Mouse (Mus musculus) limb, embryonic 13.5 days (tissue): ENCODE measurements at regions not wholly inside any gene's neighbourhood (a gene's known extent, or its start where the extent isn't known, plus 50 kb on each side); places are given as distances from the start of the nearest gene placed in this dataset. TPM values are rescaled to one million over a fixed set of nuclear protein-coding genes. Genes with fewer than 3 reads are reported as not detected.

Experiments used
- ATAC-seq: fragments of 200-750 bp; cut with Nextera tagmentation; 2 replicates; pipeline ENCODE4 v1.8.0; 2017; ENCODE audit warnings: low read depth, moderate number of reproducible peaks, moderate TSS enrichment; ENCODE audit not compliant: low FRiP score
- H3K27ac ChIP-seq: fragments of 300-500 bp; sonication (generic); 2 replicates; pipeline ENCODE4 v1.5.1; 2015; ENCODE audit warnings: inconsistent platforms, mild to moderate bottlenecking, moderate library complexity
- H3K27me3 ChIP-seq: fragments of 300-500 bp; sonication (generic); 2 replicates; pipeline ENCODE4 v1.6.1; 2015; ENCODE audit warnings: mild to moderate bottlenecking, inconsistent platforms
- H3K36me3 ChIP-seq: fragments of 300-500 bp; sonication (generic); 2 replicates; pipeline ENCODE4 v1.6.1; 2015; ENCODE audit warnings: inconsistent platforms, mild to moderate bottlenecking, moderate library complexity
- H3K4me1 ChIP-seq: fragments of 300-500 bp; sonication (generic); 2 replicates; pipeline ENCODE4 v1.6.1; 2015; ENCODE audit warnings: inconsistent platforms
- H3K4me2 ChIP-seq: fragments of 300-500 bp; sonication (generic); replicated peaks from 2 replicates; pipeline ENCODE4 v1.6.1; 2015; ENCODE audit warnings: inconsistent platforms, mild to moderate bottlenecking, moderate library complexity
- H3K4me3 ChIP-seq: fragments of 300-500 bp; sonication (generic); 2 replicates; pipeline ENCODE4 v1.5.1; 2015; ENCODE audit warnings: moderate library complexity, mild to moderate bottlenecking, inconsistent platforms
- H3K9ac ChIP-seq: fragments of 300-500 bp; sonication (generic); 2 replicates; pipeline ENCODE4 v1.6.1; 2015; ENCODE audit warnings: mild to moderate bottlenecking, inconsistent platforms
- H3K9me3 ChIP-seq: fragments of 300-500 bp; sonication (generic); 2 replicates; pipeline ENCODE4 v1.6.1; 2016; ENCODE audit warnings: inconsistent platforms
- WGBS: fragments of 180-500 bp; shearing (Covaris S2); methylation state at CpG from one replicate; pipeline ENCODE4 v1.1.7; 2015; 5-methylcytosine and 5-hydroxymethylcytosine counted together
- microRNA-seq: library from miRNA; unstranded; fragments of <30 nt; microRNA quantifications from one replicate; pipeline ENCODE4, GENCODE M21; 2016

DNA sequence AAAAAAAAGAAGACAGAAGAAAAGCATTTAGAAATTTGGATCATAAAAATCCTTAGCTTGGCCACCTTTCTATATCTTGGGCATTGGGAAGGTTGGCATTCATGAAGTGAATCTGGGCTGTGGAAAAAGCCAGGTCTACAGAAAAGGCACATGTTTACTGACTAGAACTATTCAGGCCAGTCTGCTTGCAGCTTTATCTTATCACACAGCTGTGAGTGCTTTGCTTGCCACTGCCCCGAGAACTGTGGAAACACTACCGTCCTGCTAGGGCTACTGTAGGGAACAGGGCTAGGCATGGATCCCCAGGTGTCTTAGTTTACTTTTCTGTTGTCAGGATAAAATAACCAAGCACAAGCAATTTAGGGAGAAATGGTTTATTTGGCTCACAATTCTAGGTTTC, 63.4 kb upstream of the Med14 start:
- Histone ChIP-seq H3K4me3 (no peak overlapping the region), H3K9ac (no peak overlapping the region), H3K9me3 (no peaks in the 10 kb centered on the region), H3K4me2 (no peak overlapping the region), H3K36me3 (no peaks in the 10 kb centered on the region), H3K27me3 (peaks cover 3% of the 10 kb centered on the region; the same call in 1 of the 2 replicates), H3K4me1 (no peaks in the 10 kb centered on the region), H3K27ac (no peak overlapping the region)
- ATAC-seq: no peak
- 57% methylated on average over 2 of the region's 2 CpGs for WGBS

DNA sequence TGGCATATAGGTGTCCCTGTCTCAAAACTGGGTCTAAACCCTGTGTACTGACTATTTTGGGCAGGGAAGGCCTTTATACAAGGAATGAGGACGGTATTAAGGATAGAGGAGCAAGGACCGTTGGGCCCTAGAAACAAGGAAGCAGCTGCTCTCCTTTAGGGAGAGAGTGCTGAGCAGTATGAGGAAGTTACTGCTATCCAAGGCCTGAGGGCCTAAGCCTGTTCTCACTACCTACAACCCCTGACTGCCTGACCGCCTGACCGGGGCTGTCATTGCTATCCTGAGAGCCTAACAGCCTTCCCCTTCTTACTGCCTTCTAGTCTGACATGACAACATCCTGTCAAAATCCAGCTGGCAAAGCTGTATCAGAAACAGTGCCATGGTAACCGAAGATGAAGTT, 62.6 kb upstream of the Med14 start:
- Histone ChIP-seq H3K4me3 (no peak overlapping the region), H3K9ac (no peak overlapping the region), H3K4me1 (no peaks in the 10 kb centered on the region), H3K27ac (no peak overlapping the region), H3K4me2 (no peak overlapping the region), H3K27me3 (peaks cover 3% of the 10 kb centered on the region; the same call in 1 of the 2 replicates), H3K9me3 (no peaks in the 10 kb centered on the region), H3K36me3 (no peaks in the 10 kb centered on the region)
- WGBS: 83% methylated on average over 5 of the region's 5 CpGs
- no peak for ATAC-seq

DNA sequence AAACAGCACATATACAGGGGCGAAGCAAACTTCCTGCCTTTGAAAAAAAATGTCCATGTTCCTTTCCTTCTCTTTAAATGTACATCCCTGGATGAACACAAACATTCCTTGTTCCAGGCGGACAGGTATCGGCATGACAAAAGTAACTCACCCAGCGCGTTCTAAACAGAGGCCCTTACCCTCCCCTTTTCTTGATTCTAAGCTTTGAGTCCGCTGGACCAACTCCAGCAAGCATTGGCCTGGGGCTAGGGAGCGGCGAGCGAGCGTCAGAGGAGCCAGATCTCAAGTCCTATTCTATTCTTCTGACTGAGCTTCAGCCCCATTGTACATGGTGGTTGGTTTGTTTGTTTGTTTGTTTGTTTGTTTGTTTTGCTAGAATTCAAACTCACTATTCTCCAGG, 60.9 kb upstream of the Med14 start:
- H3K27me3 ChIP-seq: peaks cover 3% of the 10 kb centered on the region; the same call in 1 of the 2 replicates
- WGBS: 60% methylated on average over 10 of the region's 10 CpGs
- no peaks in the 10 kb centered on the region for H3K9me3 ChIP-seq
- no peak overlapping the region for H3K4me2 ChIP-seq
- no peak overlapping the region for H3K9ac ChIP-seq
- H3K4me3 ChIP-seq: no peak overlapping the region
- no peak for ATAC-seq
- H3K4me1 ChIP-seq: no peaks in the 10 kb centered on the region
- no peaks in the 10 kb centered on the region for H3K36me3 ChIP-seq
- no peak overlapping the region for H3K27ac ChIP-seq

DNA sequence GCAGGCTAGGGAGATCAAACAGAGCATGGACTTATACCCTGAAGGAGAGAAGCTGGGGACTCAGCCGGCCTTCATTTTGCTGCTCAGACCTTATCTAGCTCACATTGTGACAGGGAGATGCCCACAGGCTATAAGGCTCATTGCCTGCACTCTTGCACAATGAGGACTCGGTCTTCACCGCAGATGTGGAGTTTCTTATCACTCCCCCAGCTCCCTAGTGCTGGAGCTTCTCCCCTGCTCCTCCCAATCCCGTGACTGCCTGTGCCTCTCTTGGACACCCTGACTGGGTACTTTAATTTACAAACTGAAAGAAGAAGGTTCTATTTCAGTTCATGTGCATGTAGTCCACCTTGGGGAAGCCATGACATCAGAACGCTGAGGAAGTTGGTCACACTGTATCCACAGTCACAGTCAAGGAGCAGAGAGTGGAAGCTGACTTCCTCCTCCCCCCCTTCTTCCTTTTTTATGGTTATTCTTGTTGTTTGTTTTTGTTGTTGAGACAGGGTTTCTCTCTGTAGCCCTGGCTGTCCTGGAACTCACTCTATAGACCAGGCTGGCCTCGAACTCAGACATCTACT, 51.3 kb upstream of the Med14 start:
- WGBS: 76% methylated on average over 6 of the region's 6 CpGs
- no peak for ATAC-seq
- Histone ChIP-seq H3K9ac (no peak overlapping the region), H3K36me3 (no peaks in the 10 kb centered on the region), H3K4me2 (no peak overlapping the region), H3K27ac (no peak overlapping the region), H3K4me1 (no peaks in the 10 kb centered on the region), H3K9me3 (no peaks in the 10 kb centered on the region), H3K4me3 (no peak overlapping the region), H3K27me3 (peaks cover 5% of the 10 kb centered on the region; the same call in 1 of the 2 replicates)

Small RNAs in the stretch of these regions (microRNA-seq; reads per million reads assigned to microRNA genes)
- not detected for gene Gm25063
